Mouse (Mus musculus) CD4-positive helper T cell, adult 2 months (primary cell): ENCODE measurements around the gene Fhdc1.

ENCODE experiments used
- DNase-seq: peaks from one replicate; pipeline ENCODE4 v3.0.0-alpha.2; 2012; ENCODE audit warnings: low read depth, missing footprints, low spot score

Fhdc1 gene

DNA sequence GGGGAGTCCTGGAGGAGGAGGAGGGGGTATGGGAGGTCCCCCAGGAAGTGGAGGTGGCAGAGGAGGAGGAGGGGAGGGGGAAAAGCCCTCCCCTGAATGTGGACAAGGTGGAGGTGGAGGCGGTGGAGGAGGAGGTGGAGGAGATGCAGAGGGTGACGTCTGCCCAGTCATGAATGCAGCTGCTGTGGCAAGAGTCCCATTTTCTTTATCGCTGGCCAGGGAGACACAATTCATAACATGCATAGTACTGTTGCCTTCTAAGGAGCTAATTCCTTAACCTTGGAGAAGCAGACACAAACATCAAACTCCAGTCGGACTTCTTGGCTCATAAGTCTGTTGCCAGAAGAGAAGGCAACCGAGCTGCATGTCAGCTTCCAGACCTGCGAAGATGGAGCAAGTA is 5.8 kb downstream of the Fhdc1 start:
- DNase-seq: no peak

DNA sequence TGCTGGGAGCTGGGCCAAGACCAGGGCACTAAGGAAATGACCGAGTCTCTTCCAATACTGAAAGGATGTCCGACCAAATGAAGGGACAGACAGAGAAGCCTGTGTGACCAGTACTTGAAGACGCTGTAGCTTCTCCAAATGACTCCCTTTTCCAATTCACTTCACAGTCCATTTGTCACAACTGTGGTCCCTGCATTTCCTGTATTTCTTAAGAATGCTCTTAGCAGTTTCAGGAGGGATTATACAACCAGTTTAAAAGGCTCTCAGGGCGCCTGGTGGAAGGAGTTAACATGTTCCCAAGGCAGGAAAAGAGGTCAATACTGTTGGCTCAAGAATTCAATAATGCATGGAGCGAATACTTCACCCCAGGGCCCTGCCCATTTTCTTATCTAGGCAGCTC is 7.3 kb downstream of the Fhdc1 start:
- no peak for DNase-seq

DNA sequence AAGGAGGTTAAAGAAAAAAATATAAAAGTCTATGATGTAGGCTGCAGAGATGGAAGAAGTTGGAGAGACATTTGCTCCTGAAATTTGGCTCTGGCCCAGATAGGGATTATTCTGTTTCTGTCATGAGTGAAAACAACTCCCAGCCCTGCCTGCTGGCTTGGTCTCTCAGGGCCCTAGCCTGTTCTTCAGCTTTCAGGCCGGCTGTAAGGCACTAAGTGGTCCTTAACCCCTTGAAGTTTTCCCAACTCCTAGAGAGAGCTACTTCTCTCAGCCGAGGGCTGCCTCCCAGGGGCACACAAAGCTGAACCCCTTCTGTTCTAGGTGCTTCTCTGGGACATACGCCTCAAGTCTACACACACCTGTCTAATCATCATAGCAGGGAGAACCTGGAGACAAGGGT is 7.7 kb downstream of the Fhdc1 start:
- DNase-seq: no peak

DNA sequence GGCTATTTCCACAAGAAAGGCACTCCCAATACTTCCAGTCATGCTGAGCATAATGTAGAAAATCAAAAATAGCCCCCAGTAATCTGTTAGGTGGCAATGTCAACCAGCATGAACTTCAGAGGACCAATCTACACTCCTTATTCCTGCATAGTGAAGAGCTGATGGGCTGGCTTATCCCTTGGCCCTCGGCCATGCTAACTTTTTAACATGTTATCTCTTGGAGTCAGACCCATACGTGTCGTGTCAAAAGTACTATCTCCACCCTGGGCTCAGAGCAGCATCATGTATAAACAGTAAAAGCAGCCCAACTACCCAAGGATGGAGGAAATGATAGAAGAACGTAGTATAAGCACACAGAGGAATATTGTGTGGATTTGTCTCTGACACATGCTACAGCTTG is 9.1 kb downstream of the Fhdc1 start:
- no peak for DNase-seq

DNA sequence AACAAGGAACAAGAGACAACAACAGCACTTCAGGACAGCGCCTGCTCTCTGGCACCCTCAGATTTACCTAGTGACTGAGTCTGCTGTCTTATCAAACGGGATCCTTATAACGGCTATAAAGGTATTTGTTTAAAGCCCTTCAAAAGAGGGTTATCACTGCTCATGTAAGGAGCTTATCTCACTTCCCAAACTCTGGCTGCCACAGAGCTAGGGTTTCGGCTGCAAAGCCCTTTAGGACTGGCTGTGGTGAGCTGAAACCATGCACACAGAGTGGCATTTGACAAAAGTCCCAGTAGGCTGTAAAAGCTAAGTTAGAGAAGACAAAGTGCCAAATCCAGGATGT is 12.1 kb downstream of the Fhdc1 start:
- no peak for DNase-seq

DNA sequence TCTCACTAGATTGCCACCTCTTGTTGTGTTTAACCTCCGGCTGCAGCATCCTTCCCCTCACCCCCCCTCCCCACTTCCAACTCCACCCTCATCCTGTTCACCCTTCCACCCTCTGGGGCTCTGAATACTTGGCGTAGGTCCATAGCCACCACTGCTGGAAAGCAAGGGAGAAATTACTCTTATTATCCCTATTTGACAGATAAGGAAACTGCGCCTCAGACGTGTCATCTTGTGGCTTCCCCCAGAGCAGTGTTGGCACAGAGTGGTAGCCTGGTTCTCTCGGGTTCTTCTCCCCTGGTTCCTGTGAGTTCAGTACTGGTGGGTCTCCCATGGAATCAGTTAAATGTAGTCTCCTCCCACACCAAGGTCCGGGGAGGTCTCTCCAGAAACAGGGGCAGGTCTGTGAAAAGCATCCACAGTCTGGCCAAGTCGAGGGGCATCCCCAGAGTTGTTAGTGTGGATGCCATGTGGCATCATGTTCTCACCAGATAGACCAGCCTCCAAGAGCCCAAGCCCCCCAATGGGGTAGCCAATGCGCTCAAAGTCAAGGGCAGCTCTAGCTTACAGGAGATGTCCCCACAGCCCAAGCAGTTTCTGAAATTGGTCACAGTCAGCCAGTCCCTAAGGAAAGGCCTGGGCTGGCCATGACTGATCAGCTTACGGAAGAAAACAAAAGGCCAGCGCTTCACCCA is 12.7 kb downstream of the Fhdc1 start:
- DNase-seq: no peak

DNA sequence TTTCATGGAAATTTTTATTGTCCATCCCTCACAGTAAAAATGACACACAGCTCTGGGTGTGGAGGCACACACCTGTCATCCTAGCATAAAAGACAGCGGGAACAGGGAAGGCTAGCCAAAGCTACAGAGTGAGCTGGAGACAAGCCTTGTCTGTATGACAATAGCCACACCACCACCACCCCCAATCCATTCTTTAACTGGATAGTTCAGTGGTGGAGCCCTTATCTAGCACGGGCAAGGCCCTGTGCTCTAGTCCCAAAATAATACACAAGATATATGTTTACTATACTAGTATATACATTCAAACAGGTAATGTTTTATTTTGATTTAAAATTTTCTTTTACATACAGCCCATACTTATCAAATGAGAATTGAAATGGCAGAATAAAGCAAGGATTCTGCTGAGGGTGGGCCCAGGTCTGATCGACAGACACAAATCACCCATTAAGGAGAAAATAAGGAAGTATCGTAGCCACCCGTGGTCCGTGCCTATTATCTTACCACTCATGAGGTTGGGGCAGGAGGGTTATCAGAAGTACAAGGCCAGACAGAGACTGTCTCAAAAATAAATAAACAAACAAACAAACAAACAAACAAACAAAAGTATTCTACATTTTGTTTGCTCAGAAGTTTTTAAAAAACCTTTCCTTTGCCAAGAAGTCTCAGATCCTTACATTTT is 14.3 kb downstream of the Fhdc1 start:
- no peak for DNase-seq

DNA sequence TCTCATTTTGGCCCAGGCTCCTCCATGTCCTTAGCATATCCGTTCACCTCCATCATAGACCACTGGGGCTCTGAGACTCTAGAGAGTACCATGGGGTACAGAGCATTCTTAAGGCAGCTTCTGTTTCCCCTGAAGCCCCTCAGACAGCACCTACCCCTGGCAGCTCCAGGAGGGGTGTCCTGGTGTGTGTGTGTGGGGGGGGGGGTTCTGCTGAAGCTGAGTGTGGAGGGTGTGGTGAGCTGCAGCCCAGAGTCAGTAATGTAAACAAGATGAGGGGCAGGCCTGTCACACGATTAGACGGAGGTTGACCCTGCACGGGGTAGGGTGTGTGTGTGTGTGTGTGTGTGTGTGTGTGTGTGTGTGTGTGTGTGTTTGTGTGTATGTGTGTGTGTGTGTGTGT is 18.5 kb downstream of the Fhdc1 start:
- DNase-seq: no peak

DNA sequence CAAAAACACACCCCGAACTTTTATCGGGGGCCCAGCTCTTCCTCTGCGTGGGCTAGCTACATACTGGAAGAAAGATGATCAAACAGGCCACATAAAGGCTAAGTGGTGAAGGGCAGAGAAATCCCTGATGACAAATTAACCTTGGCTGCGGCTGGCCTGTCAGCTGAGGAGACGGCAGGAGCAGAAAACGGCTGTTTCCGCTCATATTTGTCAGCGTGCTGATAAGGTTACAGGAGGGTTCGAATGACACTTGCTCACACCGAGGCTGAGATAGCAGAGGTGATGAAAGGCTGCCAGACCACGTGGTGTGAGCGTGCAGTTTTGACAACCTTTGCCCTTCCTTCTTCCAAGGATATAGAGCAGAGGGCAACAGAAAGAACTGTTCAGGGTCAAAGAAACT is 19.3 kb downstream of the Fhdc1 start:
- DNase-seq: peak; percentile 58

DNA sequence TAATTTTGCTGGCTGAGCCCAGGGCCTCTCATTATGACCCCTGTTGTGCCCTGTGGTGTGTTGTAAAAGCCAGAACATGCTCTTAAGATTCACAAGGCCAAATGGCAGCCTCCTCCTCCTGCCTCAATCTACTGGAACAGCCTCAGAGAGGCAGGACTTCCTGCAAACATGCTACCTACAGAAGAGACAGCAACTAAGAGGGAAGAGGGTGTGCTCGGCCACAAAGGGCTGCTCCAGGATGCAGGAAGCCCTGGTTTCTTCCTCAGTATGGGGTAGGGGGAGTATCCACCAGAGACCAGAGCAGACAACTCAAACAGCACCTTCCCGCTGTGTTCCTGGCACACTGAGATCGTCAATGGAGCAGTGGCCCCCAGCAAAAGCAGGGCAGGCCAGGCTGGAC is 19.7 kb downstream of the Fhdc1 start:
- peak; percentile 17 for DNase-seq

DNA sequence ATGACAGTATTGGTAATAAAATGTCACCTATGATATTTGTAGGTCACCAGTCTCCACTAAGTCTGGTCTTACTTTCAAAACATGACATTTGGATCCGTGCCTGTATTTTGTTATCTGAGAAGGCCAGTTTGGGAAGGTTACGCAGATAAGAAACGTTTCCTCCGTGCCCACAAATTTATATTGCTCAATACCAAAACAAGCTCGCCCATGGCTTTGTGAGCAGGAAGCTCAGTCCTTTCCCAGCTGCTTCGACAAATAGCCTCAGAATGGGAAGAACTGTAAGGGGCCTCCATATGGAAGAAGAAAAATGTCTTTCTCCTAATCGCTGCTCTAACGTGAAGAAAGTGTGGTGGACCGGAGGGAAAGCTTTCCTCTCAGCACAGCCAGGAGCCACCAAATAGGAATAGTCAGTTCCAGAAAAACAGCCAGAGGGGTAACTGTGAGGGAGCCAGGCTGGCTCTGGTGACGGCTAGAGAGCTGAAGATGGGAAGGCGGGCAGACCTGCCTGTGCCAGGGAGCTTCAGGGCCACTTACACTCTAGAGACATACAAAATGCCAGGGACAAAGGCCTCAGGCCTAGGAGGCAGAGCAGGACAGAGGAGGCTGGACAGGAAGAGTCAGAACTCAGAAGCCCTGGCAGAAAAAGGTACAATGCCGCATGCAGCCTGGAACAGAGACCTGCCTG is 24.4 kb downstream of the Fhdc1 start:
- no peak for DNase-seq

DNA sequence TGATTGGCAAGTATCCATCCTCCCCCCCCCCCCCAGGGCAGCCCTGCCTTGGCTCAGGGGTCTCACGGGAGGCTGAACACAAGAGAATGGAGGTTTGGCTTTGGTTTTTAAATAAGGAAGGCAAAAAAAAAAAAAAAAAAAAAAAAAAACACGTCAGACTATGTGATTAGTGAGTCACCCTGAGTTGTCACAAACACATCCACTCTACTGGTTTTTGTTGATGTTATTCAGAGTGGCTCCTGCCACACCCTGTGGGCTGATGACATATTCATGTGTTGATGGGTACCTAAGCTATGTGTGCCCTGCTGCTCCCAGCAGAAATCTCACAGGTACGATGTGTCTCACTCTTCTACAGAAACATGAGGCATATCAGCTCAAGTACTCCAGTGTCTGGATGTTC is 29.6 kb downstream of the Fhdc1 start:
- DNase-seq: no peak

DNA sequence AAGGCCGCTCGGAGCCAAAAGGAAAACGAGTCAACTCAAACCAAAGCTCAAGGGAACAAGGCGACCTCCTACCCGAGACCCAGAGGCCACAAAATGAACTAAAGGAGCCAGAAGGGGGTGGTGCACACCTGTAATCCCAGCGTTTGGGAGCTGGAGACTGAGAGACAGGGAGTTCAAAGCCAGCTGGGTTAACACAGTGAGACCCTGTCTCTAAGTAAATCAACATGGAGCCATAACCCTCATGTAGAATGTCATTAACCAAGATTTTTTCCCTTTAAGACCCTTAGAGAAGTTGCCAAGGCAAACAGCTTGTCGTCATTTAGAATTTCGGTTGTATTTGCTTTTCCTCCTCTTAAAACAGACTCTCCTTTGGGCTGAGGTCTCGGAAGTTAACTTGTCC is 31.2 kb downstream of the Fhdc1 start:
- DNase-seq: no peak

DNA sequence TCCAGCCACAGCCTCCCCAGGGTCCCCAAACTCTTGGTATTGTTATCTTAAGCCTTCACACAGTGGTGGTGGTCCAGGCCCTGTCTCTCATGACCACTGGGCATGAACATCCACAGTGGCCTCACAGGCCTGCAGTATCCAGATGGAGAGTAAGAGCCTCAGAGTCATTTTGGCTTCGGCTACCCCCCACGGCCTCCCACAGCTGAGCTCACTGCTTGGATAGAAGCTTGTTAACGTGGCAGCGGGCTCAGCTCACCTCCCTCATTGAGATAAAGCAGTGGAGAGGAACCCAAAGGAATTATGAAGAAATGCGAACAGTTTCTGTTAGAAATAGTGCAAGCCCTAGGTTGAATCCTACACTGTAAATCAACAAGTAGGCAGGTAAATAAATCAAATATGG is 32.4 kb downstream of the Fhdc1 start:
- DNase-seq: no peak

DNA sequence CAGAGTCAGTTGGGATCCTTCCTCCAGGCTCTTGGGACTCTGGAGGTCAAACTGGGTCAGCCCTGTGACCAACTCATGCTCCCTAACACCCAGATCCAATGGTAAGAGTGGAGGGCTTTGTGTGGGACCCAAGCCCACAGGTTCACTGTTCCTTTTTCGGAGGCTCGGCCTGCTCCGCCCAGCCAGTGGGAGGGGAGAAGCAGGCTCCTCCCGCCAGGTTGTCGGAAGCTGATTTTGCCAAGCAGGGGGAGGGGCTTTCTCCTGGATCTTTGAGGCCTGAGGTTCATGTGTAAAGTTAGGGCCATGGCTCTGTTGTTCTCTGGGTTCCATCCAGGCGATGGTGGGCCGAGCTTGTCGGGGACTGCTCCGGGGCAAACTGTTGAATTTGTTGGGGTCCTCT is 34.4 kb downstream of the Fhdc1 start:
- DNase-seq: no peak

DNA sequence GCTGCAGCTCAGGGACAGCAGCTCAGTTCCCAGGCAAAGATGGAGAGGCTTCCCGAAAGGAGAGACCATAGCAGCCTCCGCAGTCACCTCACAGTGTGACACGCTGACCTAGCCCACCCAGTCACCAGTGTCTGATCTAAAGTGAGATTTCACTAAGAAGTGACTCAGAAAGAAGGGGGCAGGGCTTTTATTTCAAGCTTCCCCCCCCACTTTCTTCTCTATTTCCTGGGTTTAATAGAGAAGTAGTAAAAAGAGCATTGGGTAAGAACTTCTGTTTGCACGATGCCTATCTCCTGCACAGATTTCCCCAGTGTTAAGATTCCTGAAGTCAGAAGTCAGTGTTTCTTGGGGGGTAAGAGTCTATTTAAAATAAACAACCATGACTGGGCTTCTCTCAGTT is 37.3 kb downstream of the Fhdc1 start:
- DNase-seq: no peak

DNA sequence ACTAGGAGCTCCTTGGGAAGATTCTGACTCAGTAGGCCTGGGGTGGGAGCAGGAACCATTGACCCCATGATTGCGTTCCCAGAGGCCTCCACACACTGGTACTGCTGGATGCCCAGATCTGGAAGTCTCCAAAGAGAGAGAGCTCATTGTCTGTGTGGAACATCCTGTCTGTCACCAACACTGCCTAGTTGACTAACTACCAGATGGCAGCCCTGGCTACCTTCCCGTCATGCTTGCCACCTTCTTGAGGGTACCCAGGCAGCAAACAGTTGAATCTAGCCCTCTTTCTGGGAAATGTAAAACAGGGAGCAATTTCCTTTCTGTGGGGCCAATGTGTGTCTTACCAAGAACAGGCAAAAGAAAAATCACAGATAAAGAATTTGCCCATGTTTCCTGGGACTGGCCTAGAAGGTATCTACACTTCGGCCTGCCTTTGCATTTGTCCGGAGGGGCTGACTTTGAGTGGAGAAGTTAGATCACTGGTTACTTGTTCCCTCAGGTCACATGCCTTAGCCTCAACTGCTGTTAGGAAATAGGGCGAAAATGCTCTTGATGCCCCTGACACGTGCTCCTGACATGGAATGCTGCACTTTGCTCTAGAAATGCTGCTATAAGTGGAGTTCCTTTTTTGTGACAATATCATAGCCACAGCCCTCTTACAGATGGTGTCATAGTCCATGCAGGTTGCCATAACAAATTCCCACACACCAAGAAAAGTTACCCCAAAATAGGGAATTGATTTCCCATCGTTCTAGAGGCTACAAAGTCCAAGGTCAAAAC is 40.6 kb downstream of the Fhdc1 start:
- no peak for DNase-seq

DNA sequence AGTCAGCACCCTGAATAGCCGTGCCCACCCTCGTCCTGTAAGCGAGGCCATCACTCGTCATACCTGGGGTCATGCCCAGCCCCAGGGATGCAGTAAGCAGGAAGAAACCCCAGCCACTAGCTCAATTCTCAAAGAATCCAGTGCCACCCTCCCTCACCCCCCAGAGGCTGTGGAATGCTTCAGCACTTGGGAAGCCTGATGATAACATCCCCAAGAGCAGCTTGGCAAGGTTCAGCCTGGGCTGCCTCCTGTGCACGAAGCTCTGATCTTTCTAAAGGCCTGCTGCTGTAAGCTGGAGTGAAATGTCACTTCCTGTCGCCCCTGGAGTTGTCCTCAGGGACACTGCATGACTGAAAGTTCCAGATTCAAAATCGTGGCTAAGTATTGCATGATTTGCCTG is 41.4 kb downstream of the Fhdc1 start:
- no peak for DNase-seq

DNA sequence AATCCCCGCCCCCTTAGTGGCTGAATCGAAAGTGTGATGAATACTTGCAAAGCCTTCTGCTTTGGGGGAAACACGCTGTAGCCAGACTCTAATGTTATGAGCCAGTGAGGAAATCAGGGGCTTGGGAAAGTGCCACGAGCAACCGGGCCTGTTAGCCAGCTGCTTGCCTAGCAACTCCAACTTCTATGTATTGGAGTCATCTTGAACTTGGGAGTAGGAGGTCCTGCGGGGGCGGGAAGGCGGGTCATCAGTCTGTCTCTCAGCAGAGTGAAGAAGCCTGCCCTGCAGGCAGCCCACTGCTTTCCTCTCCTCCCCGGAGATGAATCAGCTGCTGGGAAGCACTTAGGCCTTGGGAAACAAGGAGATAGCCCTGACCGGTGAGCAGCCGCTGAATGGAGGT is 42.1 kb downstream of the Fhdc1 start:
- DNase-seq: no peak

DNA sequence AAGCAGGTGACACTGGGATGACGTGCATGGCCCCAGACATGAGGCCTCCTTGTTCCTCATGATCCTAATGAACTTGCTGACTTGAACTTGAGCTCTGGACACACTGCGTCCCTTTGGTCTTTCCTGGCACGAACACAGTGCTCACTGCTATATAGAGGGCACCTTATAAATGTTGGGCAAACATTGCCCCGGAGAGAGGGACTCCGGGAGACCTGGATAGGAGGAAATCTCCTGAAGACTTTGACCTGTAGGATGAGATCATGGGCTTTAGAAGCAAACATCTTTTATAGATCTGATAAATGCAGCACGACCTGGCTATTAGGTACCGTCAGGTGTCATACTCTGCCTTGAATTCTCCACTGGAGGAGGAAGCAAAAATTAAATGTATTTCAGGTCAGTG is 43.3 kb downstream of the Fhdc1 start:
- no peak for DNase-seq

DNA sequence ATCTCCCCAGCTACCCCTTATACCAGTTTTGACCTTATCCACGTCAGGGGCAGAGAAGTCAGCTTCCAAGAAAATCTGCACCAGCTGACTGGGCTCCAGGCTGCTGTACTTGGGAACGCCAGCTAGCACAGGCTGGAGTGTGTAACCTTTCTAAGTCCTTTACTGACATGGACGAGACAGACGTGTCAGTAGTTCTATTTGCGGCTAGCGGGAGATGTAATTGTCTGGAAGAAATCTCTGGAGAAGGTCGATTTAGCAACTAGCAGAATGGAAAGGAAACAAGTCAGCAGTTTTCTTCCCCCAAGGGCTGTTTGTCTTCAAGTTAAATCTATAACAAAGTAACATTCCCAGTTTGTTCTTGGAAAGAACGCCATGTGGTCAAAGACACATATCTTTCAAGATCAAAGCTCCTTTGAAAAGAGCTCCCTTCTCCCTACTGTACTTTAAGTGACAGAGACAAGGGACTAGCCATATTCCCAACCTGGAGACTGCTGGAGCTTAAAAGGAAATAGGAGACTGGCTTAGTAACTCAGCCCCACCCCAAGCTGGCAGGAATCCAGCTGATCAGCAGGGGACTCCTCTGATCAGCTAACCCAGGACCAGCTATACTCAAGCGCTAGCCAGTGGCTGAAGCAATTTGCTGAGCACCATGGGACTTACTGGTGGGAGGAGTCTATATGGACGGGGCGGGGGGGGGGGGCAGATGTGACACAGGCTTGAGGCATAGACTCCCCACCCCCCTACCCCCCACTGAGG is 44.8 kb downstream of the Fhdc1 start:
- no peak for DNase-seq
